Mouse (Mus musculus) brain, embryonic 14.5 days (tissue): Measurements from ENCODE around the gene Nt5c3. TPM values are rescaled to one million over a fixed set of nuclear protein-coding genes. Genes with fewer than 3 reads are reported as not detected.
A peak's percentile ranks its signal among the peaks of the same experiment; 100 is the strongest.

Source experiments
- DNase-seq: peaks from one replicate; pipeline ENCODE4 v3.0.0-alpha.2; 2011; ENCODE audit warnings: low read depth
- CTCF ChIP-seq: fragments of 200-500 bp; IDR thresholded peaks from 2 replicates; pipeline ENCODE4 v1.5.1; 2012; ENCODE audit warnings: inconsistent platforms, mild to moderate bottlenecking, moderate library complexity, borderline replicate concordance; ENCODE audit not compliant: insufficient read depth, insufficient read length; ENCODE audit errors: extremely low read depth
- POLR2A ChIP-seq: fragments of 200-500 bp; IDR thresholded peaks from 2 replicates; pipeline ENCODE4 v1.6.1; 2012; ENCODE audit warnings: mild to moderate bottlenecking, inconsistent platforms, borderline replicate concordance; ENCODE audit not compliant: poor library complexity, insufficient read depth, insufficient read length, severe bottlenecking; ENCODE audit errors: extremely low read depth
- polyA plus RNA-seq: library from polyadenylated mRNA; depleted of rRNA; stranded (reverse); fragments of >200 nt; gene quantifications from 2 replicates; pipeline ENCODE4 v1.2.3, GENCODE M21; 2012

Gene Nt5c3
- polyA plus RNA-seq, 1 experiment: 57.5 TPM

DNA sequence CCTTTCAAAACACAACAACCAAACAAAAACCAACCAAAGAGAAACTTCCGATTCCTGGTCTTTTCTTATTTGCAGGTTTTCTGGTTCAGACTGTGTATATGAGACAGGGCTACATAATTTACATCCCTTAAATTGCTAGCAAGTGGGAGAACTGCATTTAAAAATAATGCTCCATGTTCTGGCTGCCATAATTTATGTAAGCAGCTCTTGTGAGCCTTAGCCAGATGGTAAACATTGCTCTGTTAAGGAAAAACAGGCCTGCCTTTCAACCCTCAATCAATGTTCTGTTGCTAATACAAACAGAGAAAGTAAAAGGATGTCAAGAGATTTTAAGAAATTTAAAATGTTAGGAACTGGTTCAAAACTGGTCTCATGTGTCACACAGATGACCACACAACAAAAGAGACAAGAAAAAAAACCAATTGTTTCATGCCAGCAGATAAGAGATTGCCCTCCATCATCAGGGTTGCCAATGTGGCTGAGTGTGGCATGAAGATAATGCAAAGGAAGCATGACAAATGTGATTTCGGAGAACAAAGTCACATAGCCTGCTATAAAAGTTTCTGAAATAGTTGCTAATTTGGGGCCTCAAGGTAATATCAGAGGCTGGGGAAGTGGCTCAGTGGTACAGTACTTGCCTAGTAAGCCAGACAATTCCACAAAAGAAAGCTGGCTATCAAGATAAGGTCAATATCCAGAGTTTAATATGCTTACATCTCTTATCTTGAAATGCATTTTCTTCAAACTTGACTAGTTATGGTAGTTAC is 10.5 kb downstream of the Nt5c3 start:
- DNase-seq: peak; percentile 19
- TF ChIP-seq CTCF: no peak
- TF ChIP-seq POLR2A: no peak

DNA sequence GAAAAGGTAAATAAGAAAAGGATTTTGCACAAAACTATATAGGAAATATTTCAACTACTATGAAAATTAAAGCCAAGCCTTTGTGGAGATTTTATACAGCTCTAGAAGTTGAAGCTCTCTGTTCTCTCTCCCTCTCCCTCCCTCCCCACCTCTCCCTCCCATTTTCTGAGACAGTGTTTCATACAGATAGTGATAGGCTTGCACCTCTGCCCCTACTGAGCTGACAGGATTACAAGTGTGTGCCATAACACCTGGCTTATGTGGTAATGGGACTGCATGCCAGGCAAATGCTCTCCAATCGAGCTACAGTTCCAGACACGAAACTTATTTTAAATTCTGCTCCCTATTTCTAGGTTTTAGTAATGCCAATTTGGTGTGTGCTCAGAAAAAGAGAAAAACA is 12.8 kb downstream of the Nt5c3 start:
- no peak for DNase-seq
- TF ChIP-seq POLR2A: no peak
- TF ChIP-seq CTCF: no peak

GRCm38 (mm10) chr6:56908912-56909311 is 14.8 kb downstream of the Nt5c3 start:
- TF ChIP-seq POLR2A (no peak), CTCF (peak; percentile 78)
- peak; percentile 67 for DNase-seq

- DNase-seq: no peak
- TF ChIP-seq CTCF (no peak), POLR2A (no peak)
These were observed 15.3 kb downstream of the Nt5c3 start for GRCm38 (mm10) chr6:56908397-56908796.

DNA sequence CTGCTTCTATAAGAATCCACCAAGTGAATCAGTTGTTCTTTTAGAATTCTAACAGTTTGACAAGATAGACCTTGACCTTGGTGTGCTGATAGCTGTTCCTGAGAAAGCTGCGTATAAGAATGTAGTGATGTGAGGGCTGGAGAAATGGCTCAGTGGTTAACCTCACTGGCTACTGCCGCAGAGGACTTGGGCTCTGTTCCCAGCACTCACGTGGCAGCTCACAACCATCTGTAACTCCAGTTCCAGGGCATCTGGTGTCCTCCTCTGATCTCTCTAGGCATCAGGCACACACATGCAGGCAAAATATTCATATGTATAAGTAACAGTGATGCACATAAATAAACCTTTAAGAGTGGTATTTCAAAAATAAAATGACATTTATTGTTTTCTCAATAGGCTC is 15.8 kb downstream of the Nt5c3 start:
- no peak for DNase-seq

GRCm38 (mm10) chr6:56906121-56906846 is 17.4 kb downstream of the Nt5c3 start:
- TF ChIP-seq POLR2A (no peak), CTCF (no peak)
- DNase-seq: no peak

More for the DNA sequence above, 15.8 kb downstream of the Nt5c3 start:
- no peak for TF ChIP-seq POLR2A
- TF ChIP-seq CTCF: no peak

- no peak for DNase-seq
- TF ChIP-seq CTCF: no peak
- no peak for TF ChIP-seq POLR2A
These were observed 18.2 kb downstream of the Nt5c3 start for GRCm38 (mm10) chr6:56905486-56905885.

DNA sequence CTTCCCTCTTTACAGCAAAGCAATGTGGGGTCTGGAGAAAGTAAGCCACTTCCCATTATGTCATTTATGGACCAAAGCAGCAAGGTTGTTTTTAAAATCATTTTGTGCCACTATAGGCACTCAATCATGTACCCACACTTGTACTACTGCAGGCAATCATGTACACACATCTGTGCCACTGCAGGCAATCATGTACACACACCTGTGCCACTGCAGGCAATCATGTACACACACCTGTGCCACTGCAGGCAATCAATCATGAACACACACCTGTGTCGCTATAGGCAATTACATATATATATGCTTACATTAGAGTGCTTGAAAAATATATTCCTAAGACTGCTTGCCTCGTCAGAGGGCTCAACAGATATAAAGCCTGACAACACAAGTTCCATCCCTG is 18.8 kb downstream of the Nt5c3 start:
- DNase-seq: no peak
- TF ChIP-seq POLR2A (no peak), CTCF (no peak)

GRCm38 (mm10) chr6:56904330-56904729 is 19.4 kb downstream of the Nt5c3 start:
- TF ChIP-seq POLR2A (no peak), CTCF (no peak)
- DNase-seq: peak; percentile 29

DNA sequence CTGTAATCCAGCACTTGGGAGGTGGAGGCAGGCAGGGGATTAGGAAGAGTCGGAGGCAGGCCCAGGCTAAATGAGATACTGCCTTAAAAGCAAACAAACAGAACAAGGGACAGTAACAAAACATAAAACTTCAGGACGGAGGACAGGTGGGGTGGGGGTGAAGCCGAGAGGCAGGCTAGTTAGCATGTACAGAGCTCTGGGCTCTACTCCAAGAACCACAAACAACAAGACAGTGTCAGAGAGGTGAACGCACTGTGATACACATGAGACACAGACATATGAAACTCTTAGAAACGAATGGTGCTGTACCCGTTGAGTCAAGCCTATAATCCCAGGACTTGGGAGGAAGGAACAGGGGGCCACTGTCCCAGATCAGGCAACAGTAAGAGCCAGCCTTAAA is 19.9 kb downstream of the Nt5c3 start:
- no peak for TF ChIP-seq POLR2A
- no peak for TF ChIP-seq CTCF
- DNase-seq: peak; percentile 36

- no peak for TF ChIP-seq POLR2A
- TF ChIP-seq CTCF: no peak
- no peak for DNase-seq
These were observed 20.9 kb downstream of the Nt5c3 start for GRCm38 (mm10) chr6:56902606-56903520.
